In genomic region chr6:128526601-128527000, GRCm38 (mm10) we compare ENCODE assay signal across 23 mouse cellular contexts. TPM values are rescaled to one million over a fixed set of nuclear protein-coding genes. Genes with fewer than 3 reads are reported as not detected.
DNase-seq lines count a peak whose midpoint lies in the region; ATAC-seq and TF ChIP-seq lines count a peak whose summit lies in the region.
"Had no signal": no experiment of that assay in that cellular context is flagged by ENCODE, and none has a peak within 500 bp of the region (broad histone marks: within the 10 kb centered on the region; RNA-seq: fewer than 3 reads in every experiment).

TSS of gene Pzp (minus strand) at chr6:128526720.

- peaks cover 3% of the 10 kb centered on the region; the same call in 1 of the 2 replicates for H3K9me3 ChIP-seq in liver, embryonic 11.5 days (ENCODE audit: control insufficient read depth, low read length)
- H3K9me3 ChIP-seq in liver, embryonic 15.5 days (replicated peaks): no peaks in the 10 kb centered on the region
- H3K9me3 ChIP-seq: embryonic facial prominence, embryonic 13.5 days; heart, embryonic 13.5 days; hindbrain, embryonic 13.5 days had no signal

- no peak within 1 kb of the TSS for H3K4me2 ChIP-seq in liver, embryonic 11.5 days
- H3K4me2 ChIP-seq in liver, embryonic 15.5 days: peak within 1 kb of the TSS; percentile 7
- H3K4me2 ChIP-seq: embryonic facial prominence, embryonic 13.5 days; heart, embryonic 13.5 days; hindbrain, embryonic 13.5 days had no signal

- ATAC-seq in liver, embryonic 11.5 days (replicated peaks; ENCODE audit: low FRiP score): no peak
- ATAC-seq in liver, embryonic 15.5 days (ENCODE audit: insufficient read depth): no peak
- ATAC-seq: forebrain, embryonic 14.5 days; hindbrain, postnatal 0 days had no signal

- H3K36me3 ChIP-seq in kidney, adult 2 months (ENCODE audit: control insufficient read depth, insufficient read depth, low read length): no peaks in the 10 kb centered on the region
- H3K36me3 ChIP-seq in liver, embryonic 11.5 days (ENCODE audit: control insufficient read depth, insufficient read depth, low read length): no peaks in the 10 kb centered on the region
- H3K36me3 ChIP-seq in liver, embryonic 15.5 days (replicated peaks): peaks cover 3% of the 10 kb centered on the region; the same call in 1 of the 2 replicates
- H3K36me3 ChIP-seq: embryonic facial prominence, embryonic 13.5 days; forebrain, embryonic 10.5 days; heart, embryonic 13.5 days; hindbrain, embryonic 13.5 days had no signal

- H3K9ac ChIP-seq in liver, embryonic 11.5 days (ENCODE audit: low read depth, low read length): no peak within 1 kb of the TSS
- H3K9ac ChIP-seq in liver, embryonic 15.5 days: no peak within 1 kb of the TSS
- H3K9ac ChIP-seq: embryonic facial prominence, embryonic 13.5 days; heart, embryonic 13.5 days; hindbrain, embryonic 13.5 days had no signal

- no peak within 1 kb of the TSS for H3K27ac ChIP-seq in kidney, adult 2 months (ENCODE audit: insufficient read depth, low read depth, low read length)
- no peak within 1 kb of the TSS for H3K27ac ChIP-seq in liver, embryonic 11.5 days (ENCODE audit: low read depth, low read length)
- peak within 1 kb of the TSS; percentile 65 for H3K27ac ChIP-seq in liver, embryonic 15.5 days (replicated peaks)
- H3K27ac ChIP-seq: embryonic facial prominence, embryonic 13.5 days; forebrain, embryonic 10.5 days; heart, embryonic 13.5 days; hindbrain, embryonic 13.5 days; hindbrain, postnatal 0 days had no signal

- no peak for DNase-seq in adrenal gland, postnatal 10 days
- DNase-seq in adrenal gland, postnatal 36 days: no peak
- peak; percentile 17 for DNase-seq in kidney, adult 2 months
- no peak for DNase-seq in kidney, adult 8-10 months
- DNase-seq in liver, embryonic 11.5 days (ENCODE audit: low spot score): no peak
- no peak for DNase-seq in heart, postnatal 14 days
- DNase-seq in frontal cortex, postnatal 10 days (ENCODE audit: low spot score in 2 of 2): no peak
- DNase-seq: adrenal gland, adult 2 months; B cell, adult 2 months; cerebellum, adult 18-20 months; cerebellum, adult 9-11 months; cerebellum, postnatal 36 days; gastrocnemius, postnatal 36 days; heart, adult 11 months; heart, postnatal 4 days had no signal

- no peaks in the 10 kb centered on the region for H3K27me3 ChIP-seq in kidney, adult 2 months (replicated peaks; ENCODE audit: control insufficient read depth, insufficient read depth, low read length)
- H3K27me3 ChIP-seq in liver, embryonic 11.5 days (replicated peaks; ENCODE audit: control insufficient read depth, insufficient read depth, low read length): no peaks in the 10 kb centered on the region
- no peaks in the 10 kb centered on the region for H3K27me3 ChIP-seq in liver, embryonic 15.5 days
- H3K27me3 ChIP-seq: embryonic facial prominence, embryonic 13.5 days; heart, embryonic 13.5 days; hindbrain, embryonic 13.5 days had no signal

- 47% methylated on average over 4 of the region's 4 CpGs for WGBS in kidney, adult 2 months
- WGBS in liver, embryonic 11.5 days: 73% methylated on average over 4 of the region's 4 CpGs
- 64% methylated on average over 4 of the region's 4 CpGs for WGBS in liver, embryonic 15.5 days (ENCODE audit: insufficient replicate concordance)

- no peak for TF ChIP-seq CTCF in kidney, adult 2 months (conservative IDR thresholded peaks at IDR 0.05; ENCODE audit: insufficient read depth, insufficient read length, low read depth, low read length)

- intact Hi-C loops in heart, postnatal 14 days (cut with DNase I): no loop called here

- TF ChIP-seq POLR2A in kidney, adult 2 months (IDR thresholded peaks at IDR 0.05; ENCODE audit: low read depth, low read length): no peak

- no peak within 1 kb of the TSS for H3K4me3 ChIP-seq in kidney, adult 2 months (ENCODE audit: insufficient read depth, low read depth, low read length)
- no peak within 1 kb of the TSS for H3K4me3 ChIP-seq in liver, embryonic 11.5 days (ENCODE audit: low read depth, low read length)
- H3K4me3 ChIP-seq in liver, embryonic 15.5 days (replicated peaks): peak within 1 kb of the TSS; percentile 30
- H3K4me3 ChIP-seq: embryonic facial prominence, embryonic 13.5 days; forebrain, embryonic 10.5 days; heart, embryonic 13.5 days; hindbrain, embryonic 13.5 days had no signal

- no peaks in the 10 kb centered on the region for H3K4me1 ChIP-seq in kidney, adult 2 months (ENCODE audit: control insufficient read depth, insufficient read depth, low read length)
- no peaks in the 10 kb centered on the region for H3K4me1 ChIP-seq in liver, embryonic 11.5 days (replicated peaks; ENCODE audit: control insufficient read depth, insufficient read depth, low read length)
- H3K4me1 ChIP-seq in liver, embryonic 15.5 days (replicated peaks): no peaks in the 10 kb centered on the region
- H3K4me1 ChIP-seq: embryonic facial prominence, embryonic 13.5 days; forebrain, embryonic 10.5 days; hindbrain, embryonic 13.5 days had no signal

RNA-seq across cellular contexts. Expression of gene Pzp, which starts in this region (rescaled TPM):
- total RNA-seq in adrenal gland, postnatal 10 days (2021): 100 to 1,000 TPM; 288 to 650 TPM
- 1 to 10 TPM in 1 of 2 experiments, under 1 TPM in 1; 0.26 to 1.9 TPM for total RNA-seq in adrenal gland, postnatal 36 days (2021)
- 0.05 and 0.23 TPM in 2 replicates for polyA plus RNA-seq in kidney, adult 2 months (2012; rRNA removed)
- 17.8 and 19.8 TPM in 2 replicates for polyA plus RNA-seq in liver, embryonic 11.5 days (2014; fragmentation: Nextera tagmentation; extraction: Ambion mirVana)
- 339 and 487 TPM in 2 replicates for polyA plus RNA-seq in liver, embryonic 15.5 days (2015; fragmentation: Nextera tagmentation; extraction: Ambion mirVana)
- total RNA-seq in heart, postnatal 14 days (2021): 1 to 10 TPM in 1 of 2 experiments, under 1 TPM in 1; 1.00 to 1.1 TPM
- total RNA-seq: hindbrain, postnatal 0 days; MEL had no signal
- polyA plus RNA-seq: forebrain, embryonic 10.5 days; forebrain, embryonic 14.5 days had no signal

Comparison
In these comparisons a context has a peak if more than half of its experiments do, and no peak if none do; other contexts are left out.
1. RNA of gene Pzp (total RNA-seq): 288 to 650 TPM in adrenal gland, postnatal 10 days; 0.26 to 1.9 TPM in adrenal gland, postnatal 36 days and 1.00 to 1.1 TPM in heart, postnatal 14 days; every median in the first group is over 100 times any median in the second.
2. RNA of gene Pzp (polyA plus RNA-seq): 339 to 487 TPM in liver, embryonic 15.5 days; 17.8 to 19.8 TPM in liver, embryonic 11.5 days and 0.05 to 0.23 TPM in kidney, adult 2 months; every median in the first group is over 10 times any median in the second.
3. Peak in DNase-seq in kidney, adult 2 months; RNA of the gene not detected or under 1 TPM.